Mouse (Mus musculus): ENCODE measurements around the gene Mast3. TPM values are rescaled to one million over a fixed set of nuclear protein-coding genes. Genes with fewer than 3 reads are reported as not detected.

The Mast3 gene
- total and polyA plus RNA-seq, 2 experiments from 2014 or later, result 24.0 to 33.2 TPM

GRCm38 (mm10) chr8:70775227-70775626 is 29.6 kb downstream of the Mast3 start:
- peaks cover 19% of the 10 kb centered on the region for H3K4me1 ChIP-seq (ENCODE audit: insufficient read depth, low read length)

GRCm38 (mm10) chr8:70774740-70775139 is 30.1 kb downstream of the Mast3 start:
- DNase-seq (ENCODE audit: low spot score) (no peak), ATAC-seq (ENCODE audit: low FRiP score) (no peak)
- peaks cover 62% of the 10 kb centered on the region for H3K36me3 ChIP-seq (ENCODE audit: insufficient read depth, low read length)
- peaks cover 19% of the 10 kb centered on the region for H3K4me1 ChIP-seq (ENCODE audit: insufficient read depth, low read length)
- WGBS, result 92% methylated on average over 18 of the region's 18 CpGs
- TF ChIP-seq CTCF (IDR thresholded peaks at IDR 0.05), result no peak
- H3K4me2 ChIP-seq (ENCODE audit: low read depth, low read length, poor library complexity, severe bottlenecking), result 0 out of 2 replicates have a peak overlapping the region, but pooled peaks have one; percentile 84
- no peak overlapping the region for H3K27ac ChIP-seq (ENCODE audit: low read depth, low read length)
- H3K4me3 ChIP-seq (ENCODE audit: low read depth, low read length), result no peak overlapping the region
- peak overlapping the region; percentile 97 for H3K9ac ChIP-seq (replicated peaks; ENCODE audit: low read length, poor library complexity, severe bottlenecking)
- no peaks in the 10 kb centered on the region for H3K9me3 ChIP-seq (ENCODE audit: low read length)
- no peaks in the 10 kb centered on the region for H3K27me3 ChIP-seq (ENCODE audit: insufficient read depth, low read length)

More at GRCm38 (mm10) chr8:70775227-70775626, 29.6 kb downstream of the Mast3 start:
- Histone ChIP-seq H3K27me3 (ENCODE audit: insufficient read depth, low read length) (no peaks in the 10 kb centered on the region), H3K4me2 (ENCODE audit: low read depth, low read length, poor library complexity, severe bottlenecking) (peak overlapping the region; percentile 84), H3K9me3 (ENCODE audit: low read length) (no peaks in the 10 kb centered on the region), H3K4me3 (ENCODE audit: low read depth, low read length) (peak overlapping the region; percentile 77), H3K27ac (ENCODE audit: low read depth, low read length) (no peak overlapping the region), H3K9ac (replicated peaks; ENCODE audit: low read length, poor library complexity, severe bottlenecking) (peak overlapping the region; percentile 97), H3K36me3 (ENCODE audit: insufficient read depth, low read length) (peaks cover 64% of the 10 kb centered on the region)
- ATAC-seq (ENCODE audit: low FRiP score), result no peak
- DNase-seq (ENCODE audit: low spot score), result no peak
- no peak for TF ChIP-seq CTCF (IDR thresholded peaks at IDR 0.05)
- 85% methylated on average over 5 of the region's 5 CpGs for WGBS

- Histone ChIP-seq H3K36me3 (ENCODE audit: insufficient read depth, low read length) (peaks cover 57% of the 10 kb centered on the region), H3K9me3 (ENCODE audit: low read length) (no peaks in the 10 kb centered on the region), H3K4me2 (ENCODE audit: low read depth, low read length, poor library complexity, severe bottlenecking) (no peak overlapping the region), H3K27me3 (ENCODE audit: insufficient read depth, low read length) (no peaks in the 10 kb centered on the region), H3K27ac (ENCODE audit: low read depth, low read length) (no peak overlapping the region), H3K4me1 (ENCODE audit: insufficient read depth, low read length) (peaks cover 19% of the 10 kb centered on the region), H3K9ac (replicated peaks; ENCODE audit: low read length, poor library complexity, severe bottlenecking) (peak overlapping the region; percentile 37; the same call in 1 of the 2 replicates), H3K4me3 (ENCODE audit: low read depth, low read length) (no peak overlapping the region)
- 58% methylated on average over 9 of the region's 9 CpGs for WGBS
- TF ChIP-seq CTCF (IDR thresholded peaks at IDR 0.05), result no peak
- ATAC-seq (ENCODE audit: low FRiP score) (no peak), DNase-seq (ENCODE audit: low spot score) (peak; percentile 91)
Measured at GRCm38 (mm10) chr8:70773833-70774232, 31.0 kb downstream of the Mast3 start.

GRCm38 (mm10) chr8:70773410-70773809 is 31.4 kb downstream of the Mast3 start:
- ATAC-seq (ENCODE audit: low FRiP score) (no peak), DNase-seq (ENCODE audit: low spot score) (peak; percentile 55)
- H3K27me3 ChIP-seq (ENCODE audit: insufficient read depth, low read length), result no peaks in the 10 kb centered on the region
- H3K9me3 ChIP-seq (ENCODE audit: low read length), result no peaks in the 10 kb centered on the region
- 0 out of 2 replicates have a peak overlapping the region, but pooled peaks have one; percentile 1 for H3K4me2 ChIP-seq (ENCODE audit: low read depth, low read length, poor library complexity, severe bottlenecking)
- peaks cover 19% of the 10 kb centered on the region for H3K4me1 ChIP-seq (ENCODE audit: insufficient read depth, low read length)
- H3K4me3 ChIP-seq (ENCODE audit: low read depth, low read length), result no peak overlapping the region
- no peak overlapping the region for H3K27ac ChIP-seq (ENCODE audit: low read depth, low read length)
- H3K36me3 ChIP-seq (ENCODE audit: insufficient read depth, low read length), result peaks cover 57% of the 10 kb centered on the region
- H3K9ac ChIP-seq (replicated peaks; ENCODE audit: low read length, poor library complexity, severe bottlenecking), result peak overlapping the region; percentile 42; the same call in 1 of the 2 replicates
- no peak for TF ChIP-seq CTCF (IDR thresholded peaks at IDR 0.05)
- WGBS, result 59% methylated on average over 5 of the region's 5 CpGs

- Histone ChIP-seq H3K27me3 (ENCODE audit: insufficient read depth, low read length) (no peaks in the 10 kb centered on the region), H3K27ac (ENCODE audit: low read depth, low read length) (no peak overlapping the region), H3K4me2 (ENCODE audit: low read depth, low read length, poor library complexity, severe bottlenecking) (no peak overlapping the region), H3K4me3 (ENCODE audit: low read depth, low read length) (no peak overlapping the region), H3K36me3 (ENCODE audit: insufficient read depth, low read length) (peaks cover 59% of the 10 kb centered on the region), H3K4me1 (ENCODE audit: insufficient read depth, low read length) (peaks cover 16% of the 10 kb centered on the region), H3K9me3 (ENCODE audit: low read length) (no peaks in the 10 kb centered on the region), H3K9ac (replicated peaks; ENCODE audit: low read length, poor library complexity, severe bottlenecking) (peak overlapping the region; percentile 42; the same call in 1 of the 2 replicates)
- TF ChIP-seq CTCF (IDR thresholded peaks at IDR 0.05), result no peak
- DNase-seq (ENCODE audit: low spot score) (no peak), ATAC-seq (ENCODE audit: low FRiP score) (no peak)
- 89% methylated on average over 9 of the region's 9 CpGs for WGBS
Measured at GRCm38 (mm10) chr8:70772890-70773289, 32.0 kb downstream of the Mast3 start.

- WGBS, result 93% methylated on average over 13 of the region's 13 CpGs
- Histone ChIP-seq H3K4me1 (ENCODE audit: insufficient read depth, low read length) (peaks cover 12% of the 10 kb centered on the region), H3K36me3 (ENCODE audit: insufficient read depth, low read length) (peaks cover 67% of the 10 kb centered on the region)
Measured at GRCm38 (mm10) chr8:70772075-70772474, 32.8 kb downstream of the Mast3 start.

More at GRCm38 (mm10) chr8:70772075-70772474, 32.8 kb downstream of the Mast3 start:
- H3K9me3 ChIP-seq (ENCODE audit: low read length), result no peaks in the 10 kb centered on the region
- no peak overlapping the region for H3K4me3 ChIP-seq (ENCODE audit: low read depth, low read length)
- no peak for TF ChIP-seq CTCF (IDR thresholded peaks at IDR 0.05)
- DNase-seq (ENCODE audit: low spot score) (no peak), ATAC-seq (ENCODE audit: low FRiP score) (no peak)
- H3K9ac ChIP-seq (replicated peaks; ENCODE audit: low read length, poor library complexity, severe bottlenecking), result no peak overlapping the region
- H3K27me3 ChIP-seq (ENCODE audit: insufficient read depth, low read length), result no peaks in the 10 kb centered on the region
- H3K4me2 ChIP-seq (ENCODE audit: low read depth, low read length, poor library complexity, severe bottlenecking), result no peak overlapping the region
- H3K27ac ChIP-seq (ENCODE audit: low read depth, low read length), result no peak overlapping the region
